Mouse (Mus musculus) heart, postnatal 0 days (tissue): ENCODE measurements at regions not wholly inside any gene's neighbourhood (a gene's known extent, or its start where the extent isn't known, plus 50 kb on each side); places are given as distances from the start of the nearest gene placed in this dataset.

ENCODE experiments used
- CTCF ChIP-seq: IDR thresholded peaks from 2 replicates; pipeline ENCODE4 v1.5.1; 2016; ENCODE audit warnings: antibody characterized with exemption, control low read depth, low read depth
- EP300 ChIP-seq: IDR thresholded peaks from 2 replicates; pipeline ENCODE4 v1.6.1; 2016; ENCODE audit warnings: antibody characterized with exemption, low read depth

GRCm38 (mm10) chr1:182690323-182690722 lies 58.7 kb downstream of the Ccdc185 start:
- TF ChIP-seq CTCF (no peak), EP300 (no peak)
